In the genomic region with DNA sequence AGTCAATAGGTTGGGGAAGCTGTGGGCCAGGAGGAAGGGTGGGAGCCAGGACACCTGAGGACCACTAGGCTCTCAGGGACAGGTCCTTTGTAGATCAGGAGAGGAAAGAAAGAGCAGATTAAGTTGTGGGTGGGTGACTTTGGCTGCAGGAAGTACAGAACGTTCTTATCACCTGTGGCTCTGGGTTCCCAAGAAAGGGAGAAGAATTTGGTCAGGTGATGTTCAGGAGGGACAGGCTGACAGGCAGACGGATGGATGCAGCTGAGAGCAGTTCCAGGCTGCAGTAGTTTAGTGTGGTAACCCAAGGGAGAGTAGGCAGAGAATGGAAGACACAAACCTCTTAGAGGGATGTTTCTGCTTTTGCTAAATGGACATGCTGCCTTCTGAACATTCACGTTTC, we compare ENCODE assay signal across 8 mouse cellular contexts. TPM values are rescaled to one million over a fixed set of nuclear protein-coding genes. Genes with fewer than 3 reads are reported as not detected.
DNase-seq lines count a peak whose midpoint lies in the region; ATAC-seq and TF ChIP-seq lines count a peak whose summit lies in the region.

No protein-coding gene starts in this region.

- no peak for DNase-seq in kidney, adult 2 months
- DNase-seq in kidney, adult 18-20 months, result no peak
- DNase-seq in hindbrain, postnatal 0 days (ENCODE audit: low spot score), result no peak
- no peak for DNase-seq in adrenal gland, postnatal 10 days
- DNase-seq in left cerebral cortex, adult 11 months (ENCODE audit: low spot score), result no peak

- peak overlapping the region; percentile 76 for H3K27ac ChIP-seq in kidney, adult 2 months (ENCODE audit: insufficient read depth, low read depth, low read length)
- peak overlapping the region; percentile 3 for H3K27ac ChIP-seq in bone marrow macrophage, adult 2 months (ENCODE audit: insufficient read depth, low read depth, low read length)
- no peak overlapping the region for H3K27ac ChIP-seq in hindbrain, postnatal 0 days
- no peak overlapping the region for H3K27ac ChIP-seq in midbrain, embryonic 13.5 days

- ATAC-seq in hindbrain, postnatal 0 days, result no peak
- ATAC-seq in midbrain, embryonic 13.5 days, result no peak
- no peak for ATAC-seq in activated CD4-positive, CD25-positive, alpha-beta regulatory T cell, adult 4 months

- no peak for TF ChIP-seq POLR2A in kidney, adult 2 months (IDR thresholded peaks at IDR 0.05; ENCODE audit: low read depth, low read length)
- TF ChIP-seq POLR2A in bone marrow macrophage, adult 2 months (IDR thresholded peaks at IDR 0.05; ENCODE audit: borderline replicate concordance, low read depth, low read length), result no peak

- no peak overlapping the region for H3K4me3 ChIP-seq in kidney, adult 2 months (ENCODE audit: insufficient read depth, low read depth, low read length)
- H3K4me3 ChIP-seq in bone marrow macrophage, adult 2 months (ENCODE audit: insufficient read depth, low read length), result peak overlapping the region; percentile 36; the same call in 1 of the 2 replicates
- no peak overlapping the region for H3K4me3 ChIP-seq in hindbrain, postnatal 0 days (ENCODE audit: low read length)
- H3K4me3 ChIP-seq in midbrain, embryonic 13.5 days (replicated peaks), result no peak overlapping the region

- no peaks in the 10 kb centered on the region for H3K36me3 ChIP-seq in kidney, adult 2 months (ENCODE audit: control insufficient read depth, insufficient read depth, low read length)
- no peaks in the 10 kb centered on the region for H3K36me3 ChIP-seq in hindbrain, postnatal 0 days (ENCODE audit: insufficient read depth, low read length)
- H3K36me3 ChIP-seq in midbrain, embryonic 13.5 days, result no peaks in the 10 kb centered on the region

- no peaks in the 10 kb centered on the region for H3K9me3 ChIP-seq in hindbrain, postnatal 0 days (ENCODE audit: low read length)
- H3K9me3 ChIP-seq in midbrain, embryonic 13.5 days, result no peaks in the 10 kb centered on the region

- H3K9ac ChIP-seq in hindbrain, postnatal 0 days (replicated peaks; ENCODE audit: low read length), result no peak overlapping the region
- H3K9ac ChIP-seq in midbrain, embryonic 13.5 days (replicated peaks), result no peak overlapping the region

- TF ChIP-seq CTCF in kidney, adult 2 months (conservative IDR thresholded peaks at IDR 0.05; ENCODE audit: insufficient read depth, insufficient read length, low read depth, low read length), result no peak
- TF ChIP-seq CTCF in bone marrow macrophage, adult 2 months (IDR thresholded peaks at IDR 0.05; ENCODE audit: low read depth, low read length), result no peak
- TF ChIP-seq CTCF in hindbrain, postnatal 0 days (IDR thresholded peaks at IDR 0.05; ENCODE audit: low read depth), result no peak

- no peaks in the 10 kb centered on the region for H3K27me3 ChIP-seq in kidney, adult 2 months (replicated peaks; ENCODE audit: control insufficient read depth, insufficient read depth, low read length)
- no peaks in the 10 kb centered on the region for H3K27me3 ChIP-seq in hindbrain, postnatal 0 days (ENCODE audit: insufficient read depth, low read length)
- peaks cover 10% of the 10 kb centered on the region for H3K27me3 ChIP-seq in midbrain, embryonic 13.5 days

- peaks cover 7% of the 10 kb centered on the region for H3K4me1 ChIP-seq in kidney, adult 2 months (ENCODE audit: control insufficient read depth, insufficient read depth, low read length)
- peaks cover 38% of the 10 kb centered on the region for H3K4me1 ChIP-seq in bone marrow macrophage, adult 2 months (ENCODE audit: control insufficient read depth, insufficient read depth, low read length)
- H3K4me1 ChIP-seq in hindbrain, postnatal 0 days (ENCODE audit: insufficient read depth, low read length), result 0 out of 2 replicates have a peak, but pooled peaks cover 3% of the 10 kb centered on the region
- H3K4me1 ChIP-seq in midbrain, embryonic 13.5 days (replicated peaks), result peaks cover 19% of the 10 kb centered on the region

- peak overlapping the region; percentile 38; the same call in 1 of the 2 replicates for H3K4me2 ChIP-seq in hindbrain, postnatal 0 days (ENCODE audit: low read depth, low read length)
- H3K4me2 ChIP-seq in midbrain, embryonic 13.5 days (replicated peaks), result peak overlapping the region; percentile 40; the same call in 1 of the 2 replicates

- 58% methylated on average over 3 of the region's 3 CpGs for WGBS in kidney, adult 2 months
- WGBS in hindbrain, postnatal 0 days, result 46% methylated on average over 3 of the region's 3 CpGs
- 44% methylated on average over 3 of the region's 3 CpGs for WGBS in midbrain, embryonic 13.5 days

RNA-seq across cellular contexts. Expression of a gene that starts 42.5 kb away (rescaled TPM):
- polyA plus RNA-seq in kidney, adult 2 months (2012; rRNA removed), result 6.1 and 7.1 TPM in 2 replicates
- not detected in 2 replicates for polyA plus RNA-seq in bone marrow macrophage, adult 2 months (2012; ENCODE audit: insufficient read depth, insufficient read length, missing spikeins)
- 0.68 and 0.86 TPM in 2 replicates for total RNA-seq in hindbrain, postnatal 0 days (2014; rRNA removed)
- polyA plus RNA-seq in hindbrain, postnatal 0 days (2015; fragmentation: Nextera tagmentation; extraction: Ambion mirVana), result 0.32 and 0.74 TPM in 2 replicates
- polyA plus RNA-seq in midbrain, embryonic 13.5 days (2015; fragmentation: Nextera tagmentation; extraction: Ambion mirVana), result 0.08 and 0.23 TPM in 2 replicates
- not detected for polyA plus RNA-seq in activated CD4-positive, CD25-positive, alpha-beta regulatory T cell, adult 4 months (2017; shearing (Covaris generic))
- total RNA-seq in adrenal gland, postnatal 10 days (2021), result under 1 TPM; 0.69 to 0.82 TPM

Comparison
In these comparisons a context has a peak if more than half of its experiments do, and no peak if none do; other contexts are left out.
1. H3K27ac ChIP-seq: peak in kidney, adult 2 months (single experiment) and bone marrow macrophage, adult 2 months (single experiment); none in hindbrain, postnatal 0 days (single experiment) and midbrain, embryonic 13.5 days (single experiment).